Comparison of ENCODE assay signal across 9 mouse cellular contexts in the genomic region with DNA sequence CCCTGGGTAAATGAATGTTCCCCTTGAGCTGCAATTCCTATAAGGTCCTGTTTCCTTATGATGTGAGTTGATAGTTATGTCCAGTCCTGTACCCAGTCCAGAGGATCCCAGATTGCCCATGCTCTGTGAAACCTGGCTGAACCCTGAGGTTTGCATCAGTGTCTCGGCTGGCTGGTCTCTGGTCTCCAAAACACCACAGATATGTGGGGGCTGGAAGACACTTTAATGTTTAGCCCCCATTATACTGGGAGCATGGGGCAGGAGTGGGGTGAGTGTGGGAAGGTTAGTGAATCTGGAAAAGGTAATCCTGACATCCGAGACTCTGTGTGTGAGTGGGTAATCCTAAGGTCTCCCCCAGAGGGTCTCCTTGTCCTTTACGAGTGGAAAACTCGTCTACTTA. TPM values are rescaled to one million over a fixed set of nuclear protein-coding genes. Genes with fewer than 3 reads are reported as not detected.
A peak's percentile ranks its signal among the peaks of the same experiment; 100 is the strongest.
DNase-seq lines count a peak whose midpoint lies in the region; ATAC-seq lines count a peak whose summit lies in the region.
"Had no signal": no experiment of that assay in that cellular context is flagged by ENCODE, and none has a peak within 500 bp of the region (broad histone marks: within the 10 kb centered on the region; RNA-seq: fewer than 3 reads in every experiment).

No protein-coding gene starts in this region.

- no peaks in the 10 kb centered on the region for H3K9me3 ChIP-seq in heart, embryonic 11.5 days (replicated peaks; ENCODE audit: control insufficient read depth, low read length)
- H3K9me3 ChIP-seq in forebrain, embryonic 12.5 days = no peaks in the 10 kb centered on the region
- H3K9me3 ChIP-seq in liver, embryonic 13.5 days (replicated peaks) = no peaks in the 10 kb centered on the region

- ATAC-seq in heart, embryonic 11.5 days (replicated peaks; ENCODE audit: insufficient number of reproducible peaks, low FRiP score, low TSS enrichment) = no peak
- peak; percentile 18; the same call in 1 of the 2 replicates for ATAC-seq in forebrain, embryonic 12.5 days (ENCODE audit: low FRiP score)
- ATAC-seq in liver, embryonic 13.5 days (ENCODE audit: low read depth) = no peak
- ATAC-seq in activated CD4-positive, CD25-positive, alpha-beta regulatory T cell, adult 4 months = no peak
- ATAC-seq in megakaryocyte progenitor cell, adult 5-6 weeks (replicated peaks; ENCODE audit: poor library complexity) = no peak

- H3K27ac ChIP-seq in heart, embryonic 11.5 days (ENCODE audit: low read depth, low read length) = 0 out of 2 replicates have a peak overlapping the region, but pooled peaks have one; percentile 38
- H3K27ac ChIP-seq in forebrain, embryonic 12.5 days = peak overlapping the region; percentile 72; the same call in 1 of the 2 replicates
- H3K27ac ChIP-seq in liver, embryonic 13.5 days = peak overlapping the region; percentile 90

- peaks cover 9% of the 10 kb centered on the region for H3K4me1 ChIP-seq in heart, embryonic 11.5 days (ENCODE audit: control insufficient read depth, insufficient read depth, low read length)
- peaks cover 24% of the 10 kb centered on the region for H3K4me1 ChIP-seq in forebrain, embryonic 12.5 days
- peaks cover 45% of the 10 kb centered on the region for H3K4me1 ChIP-seq in liver, embryonic 13.5 days (replicated peaks)

- whole genome bisulfite sequencing in heart, embryonic 11.5 days (ENCODE audit: insufficient replicate concordance) = 69% methylated on average over 4 of the region's 4 CpGs
- 63% methylated on average over 4 of the region's 4 CpGs for WGBS in forebrain, embryonic 12.5 days
- WGBS in liver, embryonic 13.5 days (ENCODE audit: insufficient replicate concordance) = 74% methylated on average over 4 of the region's 4 CpGs

- H3K4me3 ChIP-seq in heart, embryonic 11.5 days (ENCODE audit: low read depth, low read length) = no peak overlapping the region
- H3K4me3 ChIP-seq in forebrain, embryonic 12.5 days (replicated peaks) = peak overlapping the region; percentile 90; the same call in 1 of the 2 replicates
- no peak overlapping the region for H3K4me3 ChIP-seq in liver, embryonic 13.5 days (replicated peaks)

- peak overlapping the region; percentile 94; the same call in 1 of the 2 replicates for H3K9ac ChIP-seq in heart, embryonic 11.5 days (ENCODE audit: low read depth, low read length)
- no peak overlapping the region for H3K9ac ChIP-seq in forebrain, embryonic 12.5 days
- peak overlapping the region; percentile 66 for H3K9ac ChIP-seq in liver, embryonic 13.5 days

- peak overlapping the region; percentile 68 for H3K4me2 ChIP-seq in heart, embryonic 11.5 days
- peak overlapping the region; percentile 96 for H3K4me2 ChIP-seq in forebrain, embryonic 12.5 days
- H3K4me2 ChIP-seq in liver, embryonic 13.5 days = peak overlapping the region; percentile 64

- no peak for DNase-seq in heart, postnatal 4 days
- peak; percentile 33 for DNase-seq in 3T3-L1 (ENCODE audit: low read depth, low spot score)
- no peak for DNase-seq in liver, embryonic 13.5 days
- no peak for DNase-seq in gastrocnemius, postnatal 4 days (ENCODE audit: low spot score in 2 of 2)

- H3K27me3 ChIP-seq in heart, embryonic 11.5 days (ENCODE audit: control insufficient read depth, insufficient read depth, low read length) = no peaks in the 10 kb centered on the region
- H3K27me3 ChIP-seq in forebrain, embryonic 12.5 days = no peaks in the 10 kb centered on the region
- H3K27me3 ChIP-seq in liver, embryonic 13.5 days = no peaks in the 10 kb centered on the region

- peaks cover 5% of the 10 kb centered on the region; the same call in 1 of the 2 replicates for H3K36me3 ChIP-seq in heart, embryonic 11.5 days (ENCODE audit: control insufficient read depth, insufficient read depth, low read length)
- peaks cover 24% of the 10 kb centered on the region for H3K36me3 ChIP-seq in forebrain, embryonic 12.5 days (replicated peaks)
- H3K36me3 ChIP-seq in liver, embryonic 13.5 days = peaks cover 28% of the 10 kb centered on the region

RNA-seq across cellular contexts. Expression of a gene that starts 0.8 kb away (rescaled TPM):
- polyA plus RNA-seq in heart, embryonic 11.5 days (2014; fragmentation: Nextera tagmentation; extraction: Ambion mirVana) = 26.8 and 29.5 TPM in 2 replicates
- total RNA-seq in heart, postnatal 4 days (2021) = 10 to 100 TPM; 38.0 to 38.3 TPM
- 38.6 and 44.2 TPM in 2 replicates for polyA plus RNA-seq in forebrain, embryonic 12.5 days (2016; fragmentation: Nextera tagmentation; extraction: Ambion mirVana)
- polyA plus RNA-seq in liver, embryonic 13.5 days (2015; fragmentation: Nextera tagmentation; extraction: Ambion mirVana) = 18.4 and 21.5 TPM in 2 replicates
- 10 to 100 TPM; 29.3 to 37.0 TPM for polyA plus RNA-seq in activated CD4-positive, CD25-positive, alpha-beta regulatory T cell, adult 4 months (2017; shearing (Covaris generic))
- 10 to 100 TPM; 28.7 to 33.5 TPM for total RNA-seq in gastrocnemius, postnatal 4 days (2021)
- total RNA-seq in megakaryocyte progenitor cell, adult 5-6 weeks (2015) = 18.0 and 18.2 TPM in 2 replicates
- total RNA-seq in megakaryocyte progenitor cell, adult 5-6 weeks (2017) = 21.4 and 25.7 TPM in 2 replicates

RNA-seq across cellular contexts. Expression of a gene that starts 2.6 kb away (rescaled TPM):
- not detected in 2 replicates for polyA plus RNA-seq in heart, embryonic 11.5 days (2014; fragmentation: Nextera tagmentation; extraction: Ambion mirVana)
- total RNA-seq in heart, postnatal 4 days (2021) = 10 to 100 TPM; 20.3 to 24.3 TPM
- polyA plus RNA-seq in forebrain, embryonic 12.5 days (2016; fragmentation: Nextera tagmentation; extraction: Ambion mirVana) = not detected in 2 replicates
- polyA plus RNA-seq in liver, embryonic 13.5 days (2015; fragmentation: Nextera tagmentation; extraction: Ambion mirVana) = not detected in 2 replicates
- not detected for polyA plus RNA-seq in activated CD4-positive, CD25-positive, alpha-beta regulatory T cell, adult 4 months (2017; shearing (Covaris generic))
- 10 to 100 TPM; 12.3 to 12.6 TPM for total RNA-seq in gastrocnemius, postnatal 4 days (2021)
- total RNA-seq in megakaryocyte progenitor cell, adult 5-6 weeks (2015) = 1.6 and 8.0 TPM in 2 replicates
- total RNA-seq in megakaryocyte progenitor cell, adult 5-6 weeks (2017) = not detected in 2 replicates
- polyA plus RNA-seq: cortical plate, adult 2 months had no signal

RNA-seq across cellular contexts. Expression of a gene that starts 21.9 kb away (rescaled TPM):
- polyA plus RNA-seq in heart, embryonic 11.5 days (2014; fragmentation: Nextera tagmentation; extraction: Ambion mirVana) = 90.2 and 94.4 TPM in 2 replicates
- 100 to 1,000 TPM; 119 to 131 TPM for total RNA-seq in heart, postnatal 4 days (2021)
- polyA plus RNA-seq in forebrain, embryonic 12.5 days (2016; fragmentation: Nextera tagmentation; extraction: Ambion mirVana) = 132 and 142 TPM in 2 replicates
- polyA plus RNA-seq in liver, embryonic 13.5 days (2015; fragmentation: Nextera tagmentation; extraction: Ambion mirVana) = 138 and 152 TPM in 2 replicates
- 10 to 100 TPM; 74.4 to 88.7 TPM for polyA plus RNA-seq in activated CD4-positive, CD25-positive, alpha-beta regulatory T cell, adult 4 months (2017; shearing (Covaris generic))
- 100 to 1,000 TPM; 118 to 130 TPM for total RNA-seq in gastrocnemius, postnatal 4 days (2021)
- 218 and 306 TPM in 2 replicates for total RNA-seq in megakaryocyte progenitor cell, adult 5-6 weeks (2015)
- 305 and 370 TPM in 2 replicates for total RNA-seq in megakaryocyte progenitor cell, adult 5-6 weeks (2017)

RNA-seq across cellular contexts. Expression of a gene that starts 31.1 kb away (rescaled TPM):
- polyA plus RNA-seq in heart, embryonic 11.5 days (2014; fragmentation: Nextera tagmentation; extraction: Ambion mirVana) = 48.1 and 53.8 TPM in 2 replicates
- 10 to 100 TPM; 26.1 to 27.2 TPM for total RNA-seq in heart, postnatal 4 days (2021)
- 57.4 and 65.2 TPM in 2 replicates for polyA plus RNA-seq in forebrain, embryonic 12.5 days (2016; fragmentation: Nextera tagmentation; extraction: Ambion mirVana)
- polyA plus RNA-seq in liver, embryonic 13.5 days (2015; fragmentation: Nextera tagmentation; extraction: Ambion mirVana) = 39.6 and 41.9 TPM in 2 replicates
- 10 to 100 TPM; 18.9 to 21.6 TPM for polyA plus RNA-seq in activated CD4-positive, CD25-positive, alpha-beta regulatory T cell, adult 4 months (2017; shearing (Covaris generic))
- 10 to 100 TPM; 23.8 to 26.4 TPM for total RNA-seq in gastrocnemius, postnatal 4 days (2021)
- 65.0 and 68.9 TPM in 2 replicates for total RNA-seq in megakaryocyte progenitor cell, adult 5-6 weeks (2015)
- total RNA-seq in megakaryocyte progenitor cell, adult 5-6 weeks (2017) = 19.5 and 43.8 TPM in 2 replicates

RNA-seq across cellular contexts. Expression of a gene that starts 54.0 kb away (rescaled TPM):
- 0.01 TPM in 1 of 2 replicates, not detected in the other for polyA plus RNA-seq in heart, embryonic 11.5 days (2014; fragmentation: Nextera tagmentation; extraction: Ambion mirVana)
- under 1 TPM in 1 of 2 experiments, not detected in 1; 0.05 TPM for total RNA-seq in heart, postnatal 4 days (2021)
- 0.17 and 0.21 TPM in 2 replicates for polyA plus RNA-seq in forebrain, embryonic 12.5 days (2016; fragmentation: Nextera tagmentation; extraction: Ambion mirVana)
- not detected in 2 replicates for polyA plus RNA-seq in liver, embryonic 13.5 days (2015; fragmentation: Nextera tagmentation; extraction: Ambion mirVana)
- under 1 TPM; 0.09 to 0.11 TPM for polyA plus RNA-seq in activated CD4-positive, CD25-positive, alpha-beta regulatory T cell, adult 4 months (2017; shearing (Covaris generic))
- total RNA-seq in gastrocnemius, postnatal 4 days (2021) = under 1 TPM in 1 of 2 experiments, not detected in 1; 0.05 TPM
- total RNA-seq in megakaryocyte progenitor cell, adult 5-6 weeks (2015) = not detected in 2 replicates
- not detected in 2 replicates for total RNA-seq in megakaryocyte progenitor cell, adult 5-6 weeks (2017)

Comparison
In these comparisons a context has a peak if more than half of its experiments do, and no peak if none do; other contexts are left out.
1. H3K27ac ChIP-seq: peak in every context shown above with its lines; median percentile 90 in liver, embryonic 13.5 days; 72 in forebrain, embryonic 12.5 days; 38 in heart, embryonic 11.5 days.